Mouse (Mus musculus) thymus, adult 2 months (tissue): ENCODE results near the gene Hoxa9.

Experiments used
- CTCF ChIP-seq: fragments of 200-500 bp; IDR thresholded peaks from 2 replicates; pipeline ENCODE4 v1.5.1; 2012; ENCODE audit warnings: mild to moderate bottlenecking, control low read depth, low read length, moderate library complexity, borderline replicate concordance; ENCODE audit not compliant: control insufficient read depth, poor library complexity, insufficient read depth; ENCODE audit errors: extremely low read depth
- POLR2A ChIP-seq: fragments of 200-500 bp; IDR thresholded peaks from 2 replicates; pipeline ENCODE4 v1.6.1; 2012; ENCODE audit warnings: mild to moderate bottlenecking, low read length, control low read depth, moderate library complexity; ENCODE audit not compliant: control insufficient read depth, poor library complexity, insufficient read depth; ENCODE audit errors: extremely low read depth

DNA sequence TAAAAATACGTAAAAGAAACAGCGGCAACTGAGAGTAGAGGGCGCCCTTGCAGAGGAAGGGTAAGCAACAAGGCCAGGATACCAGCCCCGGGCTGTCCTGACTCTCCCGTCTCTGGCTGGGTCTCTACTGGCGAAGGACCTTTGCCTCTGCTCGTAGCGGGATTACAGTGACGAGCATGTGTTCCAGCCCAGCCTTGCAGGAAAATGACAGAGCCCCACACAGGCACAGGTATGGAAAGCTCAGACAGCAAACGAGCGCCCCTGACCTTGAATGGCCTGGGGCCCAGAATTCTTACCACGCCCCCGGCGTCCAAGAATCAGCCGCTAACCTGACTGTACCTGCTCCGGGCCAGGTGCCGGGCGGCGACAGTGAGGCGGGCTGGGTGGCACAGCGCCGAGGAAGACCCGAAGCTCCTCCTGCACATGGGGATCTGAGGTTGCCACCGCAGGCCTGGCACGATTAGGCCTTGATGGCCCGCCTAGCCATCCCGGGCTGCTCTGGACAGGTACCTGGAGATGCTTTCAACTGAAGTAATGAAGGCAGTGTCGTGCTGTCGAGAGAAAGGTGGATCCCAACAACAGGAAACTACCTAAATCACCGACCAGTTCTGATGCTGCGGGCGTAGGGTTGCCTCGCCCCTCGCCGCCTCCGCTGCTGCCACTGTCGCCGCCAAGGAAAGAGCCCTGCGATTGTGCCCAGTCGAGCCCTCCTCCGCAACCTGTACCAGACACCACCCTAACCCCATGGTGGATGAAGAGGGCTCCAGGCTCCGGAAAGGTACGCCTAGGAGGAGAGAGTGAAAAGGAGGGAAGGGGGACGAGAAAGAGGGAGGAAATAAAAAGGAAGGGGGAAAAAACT is 1.1 kb downstream of the Hoxa9 start:
- TF ChIP-seq POLR2A: no peak
- no peak for TF ChIP-seq CTCF
